Mouse (Mus musculus): ENCODE data around the gene Heatr5a.

DNA sequence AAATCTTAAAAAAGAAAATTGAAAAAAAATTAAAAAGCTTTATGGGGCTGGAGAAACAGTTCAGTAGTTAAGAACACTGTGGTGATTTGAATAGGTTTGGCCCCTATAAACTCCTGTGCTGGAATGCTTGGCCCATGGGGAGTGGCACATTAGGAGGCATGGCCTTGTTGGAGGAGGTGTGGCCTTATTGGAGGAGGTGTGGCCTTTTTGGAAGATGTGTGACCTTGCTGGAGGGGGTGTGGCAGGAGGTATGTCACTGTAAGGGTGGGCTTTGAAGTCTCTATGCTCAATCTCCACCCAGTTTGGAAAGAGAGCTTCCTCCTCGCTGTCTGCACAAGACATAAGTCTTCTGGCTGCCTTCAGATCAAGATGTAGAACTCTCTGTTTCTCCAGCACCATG, 3.3 kb upstream of the Heatr5a start:
- TF ChIP-seq GATA1 (IDR thresholded peaks at IDR 0.05; ENCODE audit: low read length) (no peak), TAL1 (IDR thresholded peaks at IDR 0.05; ENCODE audit: low read length) (no peak)
